Mouse (Mus musculus) myocyte (in vitro differentiated cells): ENCODE data around the gene Anapc1.

Experiments used
- CEBPB ChIP-seq: IDR thresholded peaks from 2 replicates; pipeline ENCODE4 v1.6.1; 2011; ENCODE audit warnings: mild to moderate bottlenecking, moderate library complexity; ENCODE audit not compliant: poor library complexity, insufficient read depth, severe bottlenecking
- E2F4 ChIP-seq: IDR thresholded peaks from one replicate; pipeline ENCODE4 v1.6.1; 2011; ENCODE audit warnings: mild to moderate bottlenecking, control low read depth, moderate library complexity; ENCODE audit not compliant: insufficient read depth
- MAX ChIP-seq: IDR thresholded peaks from one replicate; pipeline ENCODE4 v1.6.1; 2011; ENCODE audit warnings: low read depth, mild to moderate bottlenecking, control low read depth
- MYOG ChIP-seq, 3 experiments: IDR thresholded peaks; one replicate each; pipeline ENCODE4 v1.6.1; 2011; ENCODE audit warnings: control low read depth in 2 of 3, low read depth in 2 of 3, mild to moderate bottlenecking in 2 of 3; ENCODE audit not compliant: insufficient read length in 2 of 3, control insufficient read depth in 1 of 3, insufficient read depth in 1 of 3
- POLR2A ChIP-seq: IDR thresholded peaks from one replicate; pipeline ENCODE4 v1.6.1; 2011; ENCODE audit warnings: low read depth, mild to moderate bottlenecking, control low read depth, moderate library complexity; ENCODE audit not compliant: insufficient read length
- POLR2AphosphoS2 ChIP-seq: IDR thresholded peaks from one replicate; pipeline ENCODE4 v1.6.1; 2011; ENCODE audit warnings: low read depth, control low read depth; ENCODE audit not compliant: insufficient read length
- SRF ChIP-seq: IDR thresholded peaks from one replicate; pipeline ENCODE4 v1.6.1; 2011; ENCODE audit warnings: low read depth; ENCODE audit not compliant: control insufficient read depth, insufficient read length
- TCF12 ChIP-seq: IDR thresholded peaks from one replicate; pipeline ENCODE4 v1.6.1; 2011; ENCODE audit warnings: mild to moderate bottlenecking, control low read depth; ENCODE audit not compliant: poor library complexity, insufficient read depth, severe bottlenecking
- USF1 ChIP-seq: IDR thresholded peaks from one replicate; pipeline ENCODE4 v1.6.1; 2011; ENCODE audit warnings: low read depth, mild to moderate bottlenecking, control low read depth, moderate library complexity

GRCm38 (mm10) chr2:128696426-128696825 lies 9.2 kb upstream of the Anapc1 start:
- TF ChIP-seq SRF (no peak), CEBPB (no peak), MAX (no peak), E2F4 (no peak), POLR2A (no peak), POLR2AphosphoS2 (no peak), TCF12 (no peak), MYOG (IDR thresholded peaks at IDR 0.05; ENCODE audit: control insufficient read depth in 1 of 3, insufficient read depth in 1 of 3, insufficient read length in 2 of 3, low read depth in 2 of 3) (no peak), USF1 (no peak)
